Mouse (Mus musculus) myocyte (in vitro differentiated cells): ENCODE data around the gene Cfap126.
"Not testable (repeated sequence)": the region's sequence is repeated elsewhere in the genome, so short reads cannot be mapped to it uniquely, and the experiment has no call there.

Experiments
- POLR2A ChIP-seq: IDR thresholded peaks from one replicate; pipeline ENCODE4 v1.6.1; 2011; ENCODE audit warnings: low read depth, mild to moderate bottlenecking, control low read depth, moderate library complexity; ENCODE audit not compliant: insufficient read length
- USF1 ChIP-seq: IDR thresholded peaks from one replicate; pipeline ENCODE4 v1.6.1; 2011; ENCODE audit warnings: low read depth, mild to moderate bottlenecking, control low read depth, moderate library complexity

DNA sequence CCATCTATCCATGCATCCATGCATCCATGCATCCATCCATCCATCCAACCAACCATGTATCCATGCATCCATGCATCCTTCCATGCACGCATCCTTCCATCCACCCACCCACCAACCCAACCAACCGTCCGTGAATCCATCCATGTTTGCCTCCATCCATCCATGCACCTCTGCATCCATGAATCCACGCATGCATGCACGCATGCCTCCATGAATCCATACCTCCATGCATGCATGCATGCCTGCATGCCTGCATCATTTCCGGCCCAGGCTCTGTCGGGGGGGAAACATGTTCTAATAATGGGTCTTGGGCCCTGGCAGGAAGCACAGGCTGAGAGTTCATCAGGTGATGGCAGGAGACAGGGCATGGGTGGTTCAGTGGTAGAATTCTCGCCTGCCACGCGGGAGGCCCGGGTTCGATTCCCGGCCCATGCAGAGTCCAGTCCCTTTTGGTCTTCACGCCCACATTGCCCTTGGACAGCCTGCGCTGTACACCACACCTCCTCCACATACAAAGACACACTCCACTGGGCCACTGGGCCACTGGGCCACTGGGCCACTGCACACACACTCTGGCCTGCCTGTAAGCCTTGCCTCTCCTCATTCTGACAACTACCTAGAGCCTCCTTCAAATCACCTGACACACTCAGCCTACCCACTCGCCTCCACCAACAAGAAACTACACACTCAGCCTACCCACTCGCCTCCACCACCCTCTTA is 32.0 kb upstream of the Cfap126 start:
- not testable (repeated sequence) for TF ChIP-seq USF1, POLR2A
